Mouse (Mus musculus) midbrain, embryonic 14.5 days (tissue): ENCODE results near the gene Rpl7l1. TPM values are rescaled to one million over a fixed set of nuclear protein-coding genes. Genes with fewer than 3 reads are reported as not detected.
A peak's percentile ranks its signal among the peaks of the same experiment; 100 is the strongest.
"Not testable (repeated sequence)": the region's sequence is repeated elsewhere in the genome, so short reads cannot be mapped to it uniquely, and the experiment has no call there.

Experiments used
- ATAC-seq: fragments of 200-750 bp; cut with Nextera tagmentation; 2 replicates; pipeline ENCODE4 v1.8.0; 2017; ENCODE audit warnings: moderate number of reproducible peaks, moderate library complexity; ENCODE audit not compliant: low FRiP score, low TSS enrichment
- DNase-seq: peaks from one replicate; pipeline ENCODE4 v3.0.0-alpha.2; 2015
- H3K27ac ChIP-seq: fragments of 300-500 bp; sonication (generic); replicated peaks from 2 replicates; pipeline ENCODE4 v1.5.1; 2014; ENCODE audit warnings: mild to moderate bottlenecking, low read depth, low read length, moderate library complexity
- H3K27me3 ChIP-seq: fragments of 300-500 bp; sonication (generic); 2 replicates; pipeline ENCODE4 v1.6.1; 2014; ENCODE audit warnings: low read length, control low read depth, mixed read lengths; ENCODE audit not compliant: control insufficient read depth, insufficient read depth
- H3K36me3 ChIP-seq: fragments of 300-500 bp; sonication (generic); 2 replicates; pipeline ENCODE4 v1.6.1; 2014; ENCODE audit warnings: low read length, control low read depth; ENCODE audit not compliant: control insufficient read depth, insufficient read depth
- H3K4me1 ChIP-seq: fragments of 300-500 bp; sonication (generic); 2 replicates; pipeline ENCODE4 v1.6.1; 2014; ENCODE audit warnings: mild to moderate bottlenecking, antibody characterized with exemption, low read length, control low read depth; ENCODE audit not compliant: control insufficient read depth, insufficient read depth
- H3K4me2 ChIP-seq: fragments of 300-500 bp; sonication (generic); 2 replicates; pipeline ENCODE4 v1.6.1; 2014; ENCODE audit warnings: mild to moderate bottlenecking, low read length, moderate library complexity
- H3K4me3 ChIP-seq: fragments of 300-500 bp; sonication (generic); replicated peaks from 2 replicates; pipeline ENCODE4 v1.5.1; 2014; ENCODE audit warnings: low read depth, low read length
- H3K9ac ChIP-seq: fragments of 300-500 bp; sonication (generic); replicated peaks from 2 replicates; pipeline ENCODE4 v1.6.1; 2014; ENCODE audit warnings: mild to moderate bottlenecking, low read length, moderate library complexity
- H3K9me3 ChIP-seq: fragments of 300-500 bp; sonication (generic); 2 replicates; pipeline ENCODE4 v1.6.1; 2016; ENCODE audit warnings: low read length, control low read depth, mixed read lengths; ENCODE audit not compliant: control insufficient read depth
- WGBS: fragments of 180-500 bp; shearing (Covaris S2); extraction: QIAGEN DNeasy Blood & Tissue Kit; methylation state at CpG from one replicate; pipeline ENCODE4 v1.1.7; 2014; 5-methylcytosine and 5-hydroxymethylcytosine counted together
- polyA plus RNA-seq: library from polyadenylated mRNA; unstranded; fragments of >200 nt; fragmentation: Nextera tagmentation; extraction: Ambion mirVana; gene quantifications from 2 replicates; pipeline ENCODE4 v1.2.1, GENCODE M21; 2014

Gene Rpl7l1
- polyA plus RNA-seq, 1 experiment from 2014 or later = 96.8 TPM

DNA sequence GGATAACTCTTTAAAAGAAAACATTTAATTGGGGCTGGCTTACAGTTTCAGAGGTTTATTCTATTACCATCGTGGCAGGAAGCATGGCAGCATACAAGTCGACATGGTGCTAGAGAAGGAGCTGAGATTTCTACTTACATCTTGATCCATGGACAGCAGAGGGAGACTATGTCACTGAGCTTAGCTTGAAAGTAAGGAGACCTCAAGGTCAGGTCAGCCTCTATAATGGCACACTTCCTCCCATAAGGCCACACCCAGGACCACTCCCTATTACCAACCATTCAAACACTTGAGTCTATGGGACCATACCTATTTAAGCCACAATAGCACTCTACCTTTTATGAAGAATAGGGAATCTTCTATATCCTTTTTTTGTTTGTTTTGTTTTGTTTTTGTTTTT is 10.5 kb upstream of the Rpl7l1 start:
- ATAC-seq (no peak), DNase-seq (no peak)
- no peak overlapping the region for H3K9ac ChIP-seq
- H3K27me3 ChIP-seq = no peaks in the 10 kb centered on the region
- no peaks in the 10 kb centered on the region for H3K4me1 ChIP-seq
- no peaks in the 10 kb centered on the region for H3K36me3 ChIP-seq
- no peaks in the 10 kb centered on the region for H3K9me3 ChIP-seq
- no peak overlapping the region for H3K4me3 ChIP-seq
- H3K4me2 ChIP-seq = no peak overlapping the region
- 86% methylated on average over 2 of the region's 2 CpGs for WGBS
- H3K27ac ChIP-seq = no peak overlapping the region

DNA sequence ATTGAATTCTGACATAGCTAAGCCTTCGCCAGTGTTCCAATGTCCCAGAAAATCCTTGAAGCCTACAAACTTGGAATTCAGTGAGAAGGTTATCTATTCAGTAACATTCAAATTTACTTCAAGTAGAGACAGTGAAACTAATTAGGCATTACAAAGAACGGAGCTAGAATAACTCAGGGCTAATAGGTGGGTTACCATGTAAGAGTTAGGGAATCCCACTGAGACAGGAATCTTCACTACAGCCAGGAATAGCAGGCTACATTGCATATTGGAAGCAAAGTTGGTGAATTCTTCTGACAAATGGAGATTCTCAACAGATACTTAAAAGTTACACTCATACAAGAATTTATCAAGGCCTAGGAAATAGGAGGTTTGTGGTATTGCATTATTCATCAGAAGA is 5.5 kb upstream of the Rpl7l1 start:
- not testable (repeated sequence) for H3K9me3 ChIP-seq, H3K27ac ChIP-seq, H3K4me3 ChIP-seq, ATAC-seq, H3K4me2 ChIP-seq, H3K9ac ChIP-seq, H3K27me3 ChIP-seq, DNase-seq, H3K36me3 ChIP-seq, H3K4me1 ChIP-seq
- 56% methylated on average over 2 of the region's 2 CpGs for whole genome bisulfite sequencing

DNA sequence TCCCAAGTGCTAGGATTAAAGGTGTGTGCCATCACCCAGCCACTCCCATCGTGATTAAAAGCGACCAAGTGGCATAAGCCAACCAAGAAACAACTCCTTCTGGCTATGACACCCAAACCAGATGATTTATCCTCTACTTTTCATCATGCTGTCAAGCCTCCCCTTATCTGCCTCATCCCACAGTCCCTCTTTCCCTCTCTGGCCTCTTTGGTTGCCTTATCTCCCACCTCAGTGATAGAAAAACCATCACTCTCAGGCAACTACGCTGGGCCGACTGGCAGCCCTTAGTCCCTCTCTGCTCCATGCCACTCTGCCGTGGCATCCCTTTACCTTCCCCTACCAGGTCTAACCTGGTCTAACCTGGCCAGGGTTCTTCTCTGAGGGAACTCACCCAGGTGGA is 4.5 kb upstream of the Rpl7l1 start:
- no peak for ATAC-seq

DNA sequence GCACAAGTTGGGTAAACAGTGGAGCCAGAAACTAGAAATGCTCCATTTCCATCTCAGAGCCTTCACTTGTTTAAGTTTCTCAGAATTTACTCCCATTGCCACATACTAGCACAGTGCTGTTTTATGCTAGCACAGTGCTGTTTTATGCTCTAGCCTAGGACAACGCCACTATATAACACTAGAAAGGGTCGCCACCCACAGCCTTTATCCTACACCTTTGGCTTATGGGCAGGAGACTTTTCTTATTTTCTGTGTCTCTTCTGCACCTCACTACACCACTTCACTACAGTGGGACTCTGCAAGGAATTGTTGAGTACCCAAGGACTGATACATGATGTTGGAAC is 722 bp upstream of the Rpl7l1 start:
- Histone ChIP-seq H3K27me3 (no peaks in the 10 kb centered on the region), H3K9me3 (no peaks in the 10 kb centered on the region), H3K4me2 (peak overlapping the region; percentile 76), H3K9ac (no peak overlapping the region), H3K4me1 (peaks cover 3% of the 10 kb centered on the region; the same call in 1 of the 2 replicates), H3K4me3 (peak overlapping the region; percentile 60), H3K27ac (peak overlapping the region; percentile 85; the same call in 1 of the 2 replicates), H3K36me3 (peaks cover 24% of the 10 kb centered on the region)
- ATAC-seq (no peak), DNase-seq (no peak)
- WGBS = 84% methylated on average over 2 of the region's 2 CpGs

More for the DNA sequence above, 4.5 kb upstream of the Rpl7l1 start:
- H3K27ac ChIP-seq = no peak overlapping the region
- H3K4me3 ChIP-seq = no peak overlapping the region
- DNase-seq = no peak
- H3K27me3 ChIP-seq = no peaks in the 10 kb centered on the region
- H3K9ac ChIP-seq = no peak overlapping the region
- H3K9me3 ChIP-seq = no peaks in the 10 kb centered on the region
- H3K4me1 ChIP-seq = no peaks in the 10 kb centered on the region
- no peak overlapping the region for H3K4me2 ChIP-seq
- no peaks in the 10 kb centered on the region for H3K36me3 ChIP-seq
- WGBS = 93% methylated on average over 5 of the region's 5 CpGs

DNA sequence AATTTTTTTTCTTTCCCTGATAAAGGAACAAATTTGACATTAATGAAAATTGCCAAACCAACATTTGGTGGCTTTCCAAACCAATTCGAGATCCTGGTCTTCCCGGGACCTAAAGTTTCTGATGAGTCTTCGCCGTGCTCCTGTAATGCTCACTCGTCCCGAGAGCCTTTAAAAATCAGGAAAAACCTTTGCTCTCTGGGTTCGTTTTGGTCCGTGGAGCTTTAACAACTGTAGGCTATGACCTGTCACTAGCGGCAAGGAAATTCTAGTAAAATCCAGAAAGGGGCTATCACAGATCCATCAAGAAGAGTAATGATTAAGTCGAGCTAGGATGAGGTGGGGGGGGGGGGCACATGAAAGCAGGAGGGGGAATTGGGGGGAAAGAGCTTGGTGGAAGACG is 596 bp downstream of the Rpl7l1 start:
- Histone ChIP-seq H3K9ac (peak overlapping the region; percentile 71), H3K36me3 (peaks cover 37% of the 10 kb centered on the region), H3K27me3 (no peaks in the 10 kb centered on the region), H3K27ac (peak overlapping the region; percentile 85), H3K9me3 (no peaks in the 10 kb centered on the region), H3K4me2 (peak overlapping the region; percentile 76), H3K4me1 (peaks cover 3% of the 10 kb centered on the region; the same call in 1 of the 2 replicates), H3K4me3 (peak overlapping the region; percentile 60)
- peak; percentile 32 for DNase-seq
- WGBS = 6% methylated on average over 11 of the region's 11 CpGs
- no peak for ATAC-seq

DNA sequence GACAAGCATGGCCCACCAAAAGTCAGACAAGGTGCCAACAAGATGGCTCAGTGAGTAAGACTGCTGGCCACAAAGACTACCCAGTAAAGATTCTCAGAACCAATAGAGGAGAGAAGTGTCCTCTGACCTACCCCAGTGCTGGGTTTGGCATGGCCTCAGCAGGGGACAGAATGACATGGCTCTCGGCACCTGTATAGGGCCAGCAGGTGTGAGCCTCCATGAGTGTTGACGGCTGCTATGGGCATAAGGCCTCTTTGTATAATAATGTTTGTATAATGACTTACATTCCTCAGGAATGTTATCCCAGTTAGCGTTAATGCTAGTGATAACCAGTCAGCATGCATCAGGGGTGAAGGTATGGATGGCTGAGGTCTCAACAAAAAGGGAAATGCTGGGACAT is 6.4 kb downstream of the Rpl7l1 start:
- ATAC-seq (no peak), DNase-seq (no peak)
- Histone ChIP-seq H3K27ac (no peak overlapping the region), H3K36me3 (peaks cover 64% of the 10 kb centered on the region), H3K9ac (no peak overlapping the region), H3K4me3 (no peak overlapping the region), H3K27me3 (no peaks in the 10 kb centered on the region), H3K4me1 (peaks cover 15% of the 10 kb centered on the region), H3K9me3 (no peaks in the 10 kb centered on the region), H3K4me2 (no peak overlapping the region)
- 89% methylated on average over 3 of the region's 3 CpGs for WGBS

DNA sequence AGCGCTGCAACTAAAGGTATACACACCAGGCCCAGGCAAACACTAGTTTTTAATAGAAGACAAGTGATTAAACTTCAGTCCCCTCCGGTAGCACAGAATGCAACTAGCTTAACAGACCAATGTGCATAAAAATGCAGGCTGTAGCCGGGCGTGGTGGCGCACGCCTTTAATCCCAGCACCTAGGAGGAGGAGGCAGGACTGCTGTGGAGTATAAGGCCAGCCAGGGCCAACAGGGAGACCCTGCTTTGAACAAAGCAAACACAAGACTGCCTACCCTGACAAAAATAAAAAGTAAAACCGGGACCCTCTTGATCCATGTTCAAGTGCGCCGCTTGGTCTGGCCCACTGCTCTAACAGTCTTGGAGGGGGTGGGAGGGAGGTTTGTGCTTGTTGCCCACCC is 7.4 kb downstream of the Rpl7l1 start:
- Histone ChIP-seq H3K9ac (no peak overlapping the region), H3K4me3 (no peak overlapping the region), H3K36me3 (peaks cover 57% of the 10 kb centered on the region), H3K27me3 (no peaks in the 10 kb centered on the region), H3K27ac (no peak overlapping the region), H3K4me1 (peaks cover 14% of the 10 kb centered on the region; the same call in 1 of the 2 replicates), H3K9me3 (no peaks in the 10 kb centered on the region), H3K4me2 (no peak overlapping the region)
- 93% methylated on average over 9 of the region's 9 CpGs for WGBS
- DNase-seq = no peak
- ATAC-seq = no peak

DNA sequence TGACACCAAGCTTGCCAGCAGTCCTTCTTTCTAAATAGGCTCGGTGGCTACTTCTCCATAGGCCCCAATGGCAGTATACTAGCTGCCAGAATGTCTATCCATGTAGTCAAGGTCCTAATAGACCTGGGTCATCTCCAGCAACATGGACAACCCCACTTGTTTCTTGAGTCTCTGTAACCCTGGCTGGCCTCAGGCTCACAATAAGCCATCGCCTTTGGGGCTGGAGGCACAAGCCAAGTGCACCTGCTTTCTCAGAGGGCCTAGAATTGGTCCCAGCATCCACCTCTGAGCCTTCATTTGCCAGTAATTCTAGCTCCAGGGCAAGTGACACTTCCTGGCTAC is 8.4 kb downstream of the Rpl7l1 start:
- Histone ChIP-seq H3K4me2 (peak overlapping the region; percentile 84; the same call in 1 of the 2 replicates), H3K9ac (no peak overlapping the region)
- ATAC-seq = no peak

DNA sequence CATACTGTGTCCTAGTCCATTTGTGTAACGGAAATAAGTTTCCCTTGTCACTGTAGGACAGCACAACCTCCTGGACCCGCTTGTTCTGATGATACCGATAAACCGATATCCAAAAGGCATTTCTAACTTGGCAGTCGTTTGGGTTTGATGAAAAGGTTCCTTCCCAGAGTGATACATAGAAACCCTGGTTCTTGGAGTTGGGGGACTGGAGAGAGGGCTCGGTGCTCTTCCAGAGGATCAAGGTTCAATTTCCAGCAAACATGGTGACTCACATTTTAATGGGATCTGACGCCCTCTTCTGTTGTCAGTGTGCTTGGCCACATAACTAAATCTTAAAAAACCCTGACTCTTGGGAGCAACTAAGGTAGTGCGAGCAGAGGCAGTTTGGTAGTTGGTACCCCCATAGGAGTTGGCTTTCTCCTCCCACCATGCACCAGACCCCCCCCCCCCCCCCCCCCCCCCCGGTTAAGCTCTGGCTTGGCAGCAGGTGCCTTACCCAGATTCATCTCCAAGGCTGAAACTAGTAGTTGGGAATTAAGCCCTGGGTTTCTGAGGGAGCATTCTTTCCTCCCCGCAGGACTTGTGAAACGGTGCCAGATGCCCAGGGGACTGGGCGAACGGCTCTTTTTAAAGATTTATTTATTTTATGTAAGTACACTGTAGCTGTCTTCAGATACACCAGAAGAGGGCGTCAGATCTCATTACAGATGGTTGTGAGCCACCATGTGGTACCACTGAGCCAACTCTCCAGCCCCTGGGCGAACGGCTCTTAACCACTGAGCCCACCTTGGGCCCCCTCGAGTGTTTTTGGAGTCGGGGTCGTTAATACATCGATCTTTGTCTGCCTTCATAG is 9.0 kb downstream of the Rpl7l1 start:
- peaks cover 43% of the 10 kb centered on the region for H3K36me3 ChIP-seq
- no peaks in the 10 kb centered on the region for H3K9me3 ChIP-seq
- H3K4me2 ChIP-seq = peak overlapping the region; percentile 84
- ATAC-seq = no peak
- H3K9ac ChIP-seq = peak overlapping the region; percentile 61
- peak overlapping the region; percentile 67 for H3K4me3 ChIP-seq
- peak; percentile 42 for DNase-seq
- H3K27me3 ChIP-seq = no peaks in the 10 kb centered on the region
- H3K27ac ChIP-seq = peak overlapping the region; percentile 71; the same call in 1 of the 2 replicates
- 12% methylated on average over 19 of the region's 20 CpGs for WGBS
- H3K4me1 ChIP-seq = peaks cover 14% of the 10 kb centered on the region; the same call in 1 of the 2 replicates

More for the DNA sequence above, 8.4 kb downstream of the Rpl7l1 start:
- Histone ChIP-seq H3K36me3 (peaks cover 49% of the 10 kb centered on the region), H3K27ac (no peak overlapping the region), H3K9me3 (no peaks in the 10 kb centered on the region), H3K27me3 (no peaks in the 10 kb centered on the region), H3K4me3 (no peak overlapping the region), H3K4me1 (peaks cover 14% of the 10 kb centered on the region; the same call in 1 of the 2 replicates)
- WGBS = 40% methylated on average over 2 of the region's 2 CpGs
- DNase-seq = no peak
